Mouse (Mus musculus): ENCODE data around the gene Chaf1b. TPM values are rescaled to one million over a fixed set of nuclear protein-coding genes. Genes with fewer than 3 reads are reported as not detected.

The Chaf1b gene
- total RNA-seq (2014; rRNA removed; ENCODE audit: low replicate concordance), result 13.6 and 15.1 TPM in 2 replicates
- polyA plus RNA-seq (2015; fragmentation: Nextera tagmentation; extraction: Ambion mirVana), result 12.6 and 13.1 TPM in 2 replicates

- peak; percentile 97 for DNase-seq (ENCODE audit: low spot score)
- no peak within 1 kb of the TSS for H3K27ac ChIP-seq (ENCODE audit: low read depth)
- TF ChIP-seq CTCF (IDR thresholded peaks at IDR 0.05; ENCODE audit: low read depth) (no peak), EP300 (IDR thresholded peaks at IDR 0.05; ENCODE audit: low read depth) (no peak; the same call in 1 of the 2 replicates)
- WGBS, result under 1% methylated on average over 54 of the region's 54 CpGs
- H3K4me3 ChIP-seq (ENCODE audit: low read depth, low read length), result peak within 1 kb of the TSS; percentile 85
- no peaks in the 10 kb centered on the region for H3K9me3 ChIP-seq (replicated peaks; ENCODE audit: control insufficient read depth, low read length)
- no peaks in the 10 kb centered on the region for H3K27me3 ChIP-seq (ENCODE audit: control insufficient read depth, insufficient read depth, low read length)
- peak within 1 kb of the TSS; percentile 97 for H3K4me2 ChIP-seq (ENCODE audit: low read depth, low read length)
- peaks cover 6% of the 10 kb centered on the region; the same call in 1 of the 2 replicates for H3K36me3 ChIP-seq (replicated peaks; ENCODE audit: control insufficient read depth, insufficient read depth, low read length)
- 0 out of 2 replicates have a peak, but pooled peaks cover 4% of the 10 kb centered on the region for H3K4me1 ChIP-seq (ENCODE audit: control insufficient read depth, insufficient read depth)
- peak within 1 kb of the TSS; percentile 60 for H3K9ac ChIP-seq (replicated peaks; ENCODE audit: low read depth, low read length)
- ATAC-seq (ENCODE audit: insufficient read depth, low read depth), result peak; percentile 98
Observed at GRCm38 (mm10) chr16:93883423-93884085, at the start of gene Chaf1b. TSS of gene Chaf1b (plus strand) at chr16:93883901.

- Histone ChIP-seq H3K4me3 (ENCODE audit: low read depth, low read length) (no peak overlapping the region), H3K9ac (replicated peaks; ENCODE audit: low read depth, low read length) (no peak overlapping the region), H3K4me1 (ENCODE audit: control insufficient read depth, insufficient read depth) (peaks cover 15% of the 10 kb centered on the region), H3K9me3 (replicated peaks; ENCODE audit: control insufficient read depth, low read length) (0 out of 2 replicates have a peak, but pooled peaks cover 3% of the 10 kb centered on the region), H3K27ac (ENCODE audit: low read depth) (peak overlapping the region; percentile 46; the same call in 1 of the 2 replicates), H3K27me3 (ENCODE audit: control insufficient read depth, insufficient read depth, low read length) (no peaks in the 10 kb centered on the region), H3K36me3 (replicated peaks; ENCODE audit: control insufficient read depth, insufficient read depth, low read length) (no peaks in the 10 kb centered on the region), H3K4me2 (ENCODE audit: low read depth, low read length) (no peak overlapping the region)
- TF ChIP-seq CTCF (IDR thresholded peaks at IDR 0.05; ENCODE audit: low read depth), result no peak
- TF ChIP-seq EP300 (IDR thresholded peaks at IDR 0.05; ENCODE audit: low read depth), result no peak
- DNase-seq (ENCODE audit: low spot score), result no peak
- no peak for ATAC-seq (ENCODE audit: insufficient read depth, low read depth)
- 47% methylated on average over 2 of the region's 2 CpGs for WGBS
Observed at GRCm38 (mm10) chr16:93834076-93834475, 49.6 kb upstream of the Chaf1b start.

DNA sequence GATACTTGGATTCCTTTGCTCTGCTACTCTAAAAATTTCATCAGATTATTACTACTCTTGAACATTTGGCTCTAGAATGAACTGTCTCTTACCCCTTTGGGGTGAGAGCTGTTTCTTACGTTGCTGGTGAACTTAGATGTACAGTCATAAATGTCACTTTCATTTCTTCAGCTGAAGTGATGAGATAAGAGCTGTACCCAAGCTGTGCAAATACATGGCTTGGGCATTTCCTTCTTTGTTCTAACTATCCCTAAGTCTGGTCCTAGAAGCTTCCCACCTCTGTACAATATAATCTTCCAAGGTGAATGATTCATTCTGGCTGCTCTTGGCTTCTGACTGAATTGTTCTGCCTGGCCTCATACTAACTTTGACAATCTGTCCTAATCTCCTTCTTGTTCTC, 44.7 kb upstream of the Chaf1b start:
- 0 out of 2 replicates have a peak, but pooled peaks cover 5% of the 10 kb centered on the region for H3K9me3 ChIP-seq (replicated peaks; ENCODE audit: control insufficient read depth, low read length)
- no peak for DNase-seq (ENCODE audit: low spot score)
- H3K4me1 ChIP-seq (ENCODE audit: control insufficient read depth, insufficient read depth), result peaks cover 8% of the 10 kb centered on the region
- no peak overlapping the region for H3K4me3 ChIP-seq (ENCODE audit: low read depth, low read length)
- no peak overlapping the region for H3K9ac ChIP-seq (replicated peaks; ENCODE audit: low read depth, low read length)
- ATAC-seq (ENCODE audit: insufficient read depth, low read depth), result no peak
- H3K27ac ChIP-seq (ENCODE audit: low read depth), result no peak overlapping the region
- no peak for TF ChIP-seq CTCF (IDR thresholded peaks at IDR 0.05; ENCODE audit: low read depth)
- TF ChIP-seq EP300 (IDR thresholded peaks at IDR 0.05; ENCODE audit: low read depth), result no peak
- H3K36me3 ChIP-seq (replicated peaks; ENCODE audit: control insufficient read depth, insufficient read depth, low read length), result peaks cover 6% of the 10 kb centered on the region; the same call in 1 of the 2 replicates
- H3K4me2 ChIP-seq (ENCODE audit: low read depth, low read length), result no peak overlapping the region
- H3K27me3 ChIP-seq (ENCODE audit: control insufficient read depth, insufficient read depth, low read length), result no peaks in the 10 kb centered on the region
- WGBS, result 85% methylated on average over 1 of the region's 1 CpGs

- H3K36me3 ChIP-seq (replicated peaks; ENCODE audit: control insufficient read depth, insufficient read depth, low read length), result peaks cover 61% of the 10 kb centered on the region
- H3K4me3 ChIP-seq (ENCODE audit: low read depth, low read length), result no peak overlapping the region
- no peaks in the 10 kb centered on the region for H3K27me3 ChIP-seq (ENCODE audit: control insufficient read depth, insufficient read depth, low read length)
- no peaks in the 10 kb centered on the region for H3K4me1 ChIP-seq (ENCODE audit: control insufficient read depth, insufficient read depth)
- ATAC-seq (ENCODE audit: insufficient read depth, low read depth) (no peak), DNase-seq (ENCODE audit: low spot score) (no peak)
- no peak overlapping the region for H3K27ac ChIP-seq (ENCODE audit: low read depth)
- TF ChIP-seq EP300 (IDR thresholded peaks at IDR 0.05; ENCODE audit: low read depth), result no peak
- TF ChIP-seq CTCF (IDR thresholded peaks at IDR 0.05; ENCODE audit: low read depth), result no peak
- H3K9me3 ChIP-seq (replicated peaks; ENCODE audit: control insufficient read depth, low read length), result no peaks in the 10 kb centered on the region
- WGBS, result 95% methylated on average over 3 of the region's 3 CpGs
- no peak overlapping the region for H3K4me2 ChIP-seq (ENCODE audit: low read depth, low read length)
- no peak overlapping the region for H3K9ac ChIP-seq (replicated peaks; ENCODE audit: low read depth, low read length)
Observed at GRCm38 (mm10) chr16:93850527-93850926, 33.2 kb upstream of the Chaf1b start.

GRCm38 (mm10) chr16:93859967-93860366, 23.7 kb upstream of the Chaf1b start:
- 85% methylated on average over 4 of the region's 4 CpGs for WGBS

More at GRCm38 (mm10) chr16:93859967-93860366, 23.7 kb upstream of the Chaf1b start:
- ATAC-seq (ENCODE audit: insufficient read depth, low read depth) (no peak), DNase-seq (ENCODE audit: low spot score) (no peak)
- no peak overlapping the region for H3K4me2 ChIP-seq (ENCODE audit: low read depth, low read length)
- H3K9ac ChIP-seq (replicated peaks; ENCODE audit: low read depth, low read length), result no peak overlapping the region
- H3K36me3 ChIP-seq (replicated peaks; ENCODE audit: control insufficient read depth, insufficient read depth, low read length), result peaks cover 77% of the 10 kb centered on the region
- no peaks in the 10 kb centered on the region for H3K4me1 ChIP-seq (ENCODE audit: control insufficient read depth, insufficient read depth)
- no peaks in the 10 kb centered on the region for H3K27me3 ChIP-seq (ENCODE audit: control insufficient read depth, insufficient read depth, low read length)
- no peaks in the 10 kb centered on the region for H3K9me3 ChIP-seq (replicated peaks; ENCODE audit: control insufficient read depth, low read length)
- no peak overlapping the region for H3K4me3 ChIP-seq (ENCODE audit: low read depth, low read length)
- no peak overlapping the region for H3K27ac ChIP-seq (ENCODE audit: low read depth)
- TF ChIP-seq EP300 (IDR thresholded peaks at IDR 0.05; ENCODE audit: low read depth), result no peak

Measured in heart, postnatal 0 days (tissue).